Mouse (Mus musculus) 3134 (cell line): ENCODE measurements around the gene Cox5a.
A peak's percentile ranks its signal among the peaks of the same experiment; 100 is the strongest.

Source experiments
- DNase-seq: peaks from one replicate; pipeline ENCODE4 v3.0.0-alpha.2; 2011; ENCODE audit warnings: low spot score; ENCODE audit not compliant: insufficient read length; ENCODE audit errors: extremely low read depth

Cox5a gene

DNA sequence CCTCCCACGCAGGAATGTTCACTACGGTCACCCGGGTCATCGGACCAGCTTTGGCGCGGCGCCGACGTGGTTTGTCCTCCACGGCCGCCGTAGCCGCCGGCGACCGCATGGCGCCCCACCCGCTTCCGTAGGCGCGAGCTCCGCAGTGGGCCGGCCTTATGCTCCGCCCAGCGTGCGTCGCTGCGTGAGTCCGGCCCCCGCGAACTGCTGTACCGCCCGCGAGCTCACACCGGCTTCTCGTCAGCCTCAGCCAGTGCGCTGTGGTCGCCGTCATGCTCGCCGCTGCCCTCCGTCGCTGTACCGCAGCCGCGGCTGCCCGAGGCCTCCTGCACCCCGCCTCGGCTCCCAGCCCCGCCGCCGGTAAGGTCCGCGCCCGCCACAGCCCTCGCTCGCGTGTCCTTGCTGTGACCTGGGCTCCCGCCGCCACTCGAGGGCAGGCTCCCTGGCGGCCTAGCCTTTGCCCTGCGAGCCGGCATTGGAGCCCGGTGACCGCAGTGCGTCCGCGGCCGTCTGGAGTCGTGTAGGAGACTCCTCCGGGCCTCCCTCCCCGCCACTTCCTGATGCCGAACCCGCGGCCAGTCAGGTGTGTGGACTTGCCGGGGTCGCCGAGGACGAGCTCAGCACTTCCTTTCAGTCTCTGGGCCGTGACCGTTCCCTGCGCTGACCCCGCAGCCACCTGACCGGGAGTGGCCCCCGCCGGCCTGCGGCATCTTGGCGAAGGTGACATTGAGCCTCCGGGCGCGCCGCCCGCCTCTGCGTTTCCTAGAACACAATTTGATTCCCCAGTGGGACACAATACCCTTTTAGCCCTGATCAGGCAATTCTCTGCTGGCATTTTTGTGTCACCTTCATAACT, at the start of gene Cox5a:
Cox5a (plus strand) TSS at position 219 of the 856 bp plus-strand sequence.
- DNase-seq, result peak; percentile 96

DNA sequence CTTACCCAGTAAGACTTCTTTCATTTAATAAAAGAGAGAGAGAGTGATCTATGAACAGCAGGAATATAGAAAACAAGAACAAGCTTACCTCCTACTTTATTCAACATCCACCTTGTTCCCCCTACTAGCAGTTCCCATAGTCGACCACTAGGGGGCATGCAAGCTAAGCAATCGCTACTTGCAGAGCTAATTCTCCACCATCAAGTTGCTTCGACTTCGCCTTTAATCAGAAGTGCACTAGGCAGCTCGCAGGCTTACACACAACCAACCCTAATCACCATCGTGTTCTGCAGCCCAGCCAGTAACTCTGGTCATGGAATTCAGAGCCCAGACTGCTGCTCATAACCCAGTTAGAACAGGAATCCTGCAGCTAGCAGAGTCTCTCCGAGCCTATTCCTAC, 35.3 kb upstream of the Cox5a start:
- DNase-seq, result no peak

DNA sequence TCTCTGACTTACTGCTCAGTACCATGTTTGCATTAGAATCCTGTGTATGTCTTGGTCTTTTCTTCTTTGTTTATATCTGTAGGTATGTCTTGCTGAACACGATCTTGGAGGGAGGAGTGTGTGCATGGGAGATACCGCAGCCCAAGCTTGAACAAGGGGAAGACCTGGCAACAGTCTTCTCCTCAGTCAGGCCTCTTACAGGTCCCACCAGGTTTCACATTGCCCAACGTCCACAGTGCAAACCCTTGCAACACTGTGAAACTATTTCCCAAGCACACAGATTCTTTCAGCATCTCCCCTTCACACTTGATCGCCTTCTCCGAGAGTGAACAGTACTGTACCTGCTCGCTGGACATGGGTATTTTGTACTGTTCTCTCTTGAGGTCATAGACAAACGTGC, 33.3 kb upstream of the Cox5a start:
- DNase-seq, result no peak

DNA sequence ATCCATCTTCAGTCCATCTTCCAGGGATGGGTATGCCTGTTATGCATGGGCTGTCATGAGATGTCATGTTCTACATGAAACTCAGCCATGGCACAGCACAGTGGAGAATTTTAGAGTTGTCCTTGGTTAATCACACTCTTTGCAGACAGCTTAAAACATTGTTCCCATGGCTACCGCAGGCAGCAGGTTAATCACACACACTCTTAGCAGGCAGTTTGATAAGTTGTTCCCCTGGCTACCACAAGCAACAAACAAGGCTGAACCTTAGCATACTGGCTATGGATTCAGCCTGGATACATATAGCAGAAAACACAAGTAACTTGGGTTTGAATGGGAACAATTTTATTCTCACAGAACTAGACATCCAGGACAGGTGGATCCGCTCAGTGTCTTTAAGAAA, 27.5 kb upstream of the Cox5a start:
- no peak for DNase-seq

DNA sequence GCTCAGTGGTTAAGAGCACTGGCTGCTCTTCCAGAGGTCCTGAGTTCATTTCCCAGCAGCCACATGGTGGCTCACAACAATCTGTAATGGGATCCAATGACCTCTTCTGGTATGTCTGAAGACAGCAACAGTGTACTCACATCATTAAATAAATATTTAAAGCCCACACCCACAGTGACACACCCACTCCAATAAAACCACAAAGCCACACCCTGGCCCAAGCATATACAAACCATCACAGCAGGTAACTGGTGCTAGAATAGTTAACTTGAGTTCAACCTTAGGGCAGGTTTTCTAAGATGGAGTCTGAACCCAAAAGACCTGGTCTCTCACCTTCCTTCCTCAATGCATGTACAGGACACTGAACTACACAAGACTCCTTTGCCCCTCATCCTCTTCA, 26.1 kb upstream of the Cox5a start:
- DNase-seq, result no peak

DNA sequence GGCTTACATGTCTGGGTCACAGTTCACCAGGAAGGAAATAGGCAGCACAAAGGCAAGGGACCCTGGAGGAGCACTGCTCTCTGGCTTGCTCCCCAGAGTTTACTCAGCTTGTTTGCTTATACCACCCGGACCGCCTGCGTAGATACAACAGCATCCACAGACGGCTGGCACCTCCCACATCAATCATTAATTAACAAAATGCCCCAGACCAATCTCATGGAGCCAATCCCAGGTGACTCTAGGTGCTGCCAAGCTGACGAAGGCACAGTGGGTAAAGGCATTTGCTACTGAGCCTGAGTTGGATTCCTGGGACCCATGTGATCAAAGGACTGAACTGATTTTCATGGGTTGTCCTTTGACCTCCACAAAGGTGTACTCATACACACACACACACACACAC, 23.8 kb upstream of the Cox5a start:
- no peak for DNase-seq

DNA sequence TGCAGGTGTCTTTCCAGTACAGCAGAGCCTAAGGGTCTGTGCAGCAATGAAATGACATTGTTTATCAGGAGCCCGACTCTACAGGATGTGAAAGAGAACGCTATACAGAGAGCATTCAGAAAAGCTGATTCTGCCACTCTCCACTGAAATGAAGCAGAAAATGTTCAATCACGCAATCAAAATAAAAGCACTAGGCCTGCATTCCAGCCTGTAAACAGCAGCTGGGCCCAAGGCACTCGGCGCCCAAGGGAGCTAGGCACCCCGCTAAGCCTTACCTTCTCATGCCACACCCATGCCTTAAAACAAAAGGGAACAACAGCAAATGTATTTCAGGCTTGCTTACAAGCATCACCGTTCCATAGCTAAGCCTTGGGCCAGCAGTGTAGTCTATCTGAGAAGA, 22.5 kb upstream of the Cox5a start:
- DNase-seq, result no peak

DNA sequence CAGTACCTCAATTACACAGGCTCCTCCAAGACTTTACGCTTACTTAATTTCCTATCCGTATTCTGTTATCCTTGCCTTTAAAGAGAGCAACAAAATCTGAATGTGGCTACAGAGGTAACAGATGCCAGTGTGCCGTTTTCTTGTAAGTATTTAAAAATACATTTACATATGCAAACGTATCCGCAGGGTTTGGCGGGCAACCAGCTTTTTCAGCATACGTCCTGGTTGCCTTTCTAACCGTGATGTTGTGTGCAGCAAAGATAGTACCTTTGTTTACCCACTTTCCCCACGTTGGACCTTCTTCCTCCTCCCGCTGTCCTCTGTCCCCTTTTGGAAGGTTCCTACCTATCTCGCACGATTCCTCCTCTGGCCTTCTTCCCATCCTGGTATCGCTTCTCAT, 19.6 kb upstream of the Cox5a start:
- no peak for DNase-seq

DNA sequence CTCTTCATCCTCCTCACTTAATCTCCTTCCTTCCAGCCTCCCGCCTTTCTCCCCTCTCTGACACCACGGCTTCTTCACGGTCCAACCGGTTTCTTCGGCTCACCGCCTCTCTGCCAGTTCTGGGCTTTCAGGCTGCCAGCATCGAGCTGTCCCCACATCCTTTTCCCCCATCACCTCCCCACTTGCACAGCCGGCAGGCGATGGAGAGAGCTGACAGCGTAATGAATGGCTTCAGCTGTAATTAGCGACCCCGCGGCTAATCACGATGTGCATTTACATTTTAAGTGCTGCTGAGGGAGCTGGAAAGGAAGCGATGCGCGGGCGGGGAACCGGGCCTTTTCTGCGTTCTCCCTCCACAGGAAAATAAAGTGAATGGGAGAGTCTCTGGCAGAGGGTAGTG, 19.2 kb upstream of the Cox5a start:
- no peak for DNase-seq

DNA sequence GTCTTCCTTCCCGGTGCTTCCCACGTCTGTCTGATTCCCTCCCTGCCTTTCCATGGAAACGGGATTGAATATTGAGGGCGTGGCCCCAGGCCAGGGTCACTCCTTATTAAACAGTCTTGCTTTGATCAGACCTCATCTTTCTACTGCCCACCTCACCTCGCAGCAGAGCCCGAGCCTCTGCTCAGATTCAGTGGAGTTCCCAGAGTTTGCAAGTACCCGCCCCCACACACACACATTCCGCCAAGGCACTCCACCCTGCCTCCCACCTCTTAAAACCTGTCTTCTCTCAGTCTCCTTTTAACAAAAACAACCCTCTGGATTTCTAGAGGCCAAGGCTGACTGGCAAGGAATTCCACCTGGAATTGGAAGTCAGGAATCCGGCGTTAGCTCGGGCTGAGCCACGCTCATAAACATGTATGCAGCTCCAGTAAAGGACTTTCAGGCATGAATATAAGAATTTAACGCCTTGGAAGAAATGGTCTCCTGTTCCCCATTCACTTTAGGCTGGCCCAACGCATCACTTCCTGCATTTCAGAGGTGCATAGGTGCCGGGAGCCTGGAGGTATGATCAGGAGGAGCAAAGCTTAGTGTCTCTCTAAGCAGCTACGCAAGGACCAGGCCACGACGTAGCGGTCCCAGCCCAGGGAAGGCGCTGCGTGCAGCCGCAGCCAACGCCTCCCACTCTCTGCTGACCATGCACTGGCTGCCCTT, 18.0 kb upstream of the Cox5a start:
- no peak for DNase-seq

DNA sequence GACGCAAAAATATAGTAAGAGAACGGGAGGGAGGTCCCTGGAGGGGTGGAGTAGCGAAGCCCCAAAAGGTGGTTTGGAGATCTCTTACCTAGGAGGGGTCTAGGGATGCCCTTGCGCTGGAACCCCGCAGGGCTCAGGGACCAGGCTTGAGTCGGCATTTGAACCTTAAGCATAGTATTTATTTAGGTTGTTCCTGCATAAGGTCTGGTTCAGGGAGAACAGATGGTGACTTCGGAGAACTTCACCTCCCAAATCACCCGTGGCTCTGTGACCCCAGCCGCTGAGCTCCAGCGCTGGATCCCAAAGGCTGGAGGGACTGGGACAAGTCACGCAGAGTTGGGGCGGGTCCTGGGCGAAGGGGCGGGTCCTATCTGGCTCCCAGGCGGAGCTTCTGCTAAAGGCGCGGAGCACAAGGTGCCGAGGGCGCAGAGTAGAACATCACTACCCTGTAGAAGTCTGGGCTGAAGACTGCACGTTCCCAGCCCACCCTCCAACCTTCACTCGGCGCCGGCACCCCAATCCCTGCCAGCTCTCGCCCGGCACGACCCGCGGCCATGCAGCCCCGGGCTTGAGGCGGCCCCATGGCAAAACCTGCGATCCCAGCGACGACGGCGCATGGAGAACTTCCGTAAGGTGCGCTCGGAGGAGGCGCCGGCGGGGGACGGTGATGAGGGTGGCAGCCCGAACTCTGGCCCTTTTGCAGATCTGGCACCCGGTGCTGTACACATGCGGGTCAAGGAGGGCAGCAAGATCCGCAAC, 17.3 kb upstream of the Cox5a start, which contains the start of gene Rpp25:
Rpp25 (plus strand) TSS at position 405 of the 759 bp plus-strand sequence.
- no peak for DNase-seq

DNA sequence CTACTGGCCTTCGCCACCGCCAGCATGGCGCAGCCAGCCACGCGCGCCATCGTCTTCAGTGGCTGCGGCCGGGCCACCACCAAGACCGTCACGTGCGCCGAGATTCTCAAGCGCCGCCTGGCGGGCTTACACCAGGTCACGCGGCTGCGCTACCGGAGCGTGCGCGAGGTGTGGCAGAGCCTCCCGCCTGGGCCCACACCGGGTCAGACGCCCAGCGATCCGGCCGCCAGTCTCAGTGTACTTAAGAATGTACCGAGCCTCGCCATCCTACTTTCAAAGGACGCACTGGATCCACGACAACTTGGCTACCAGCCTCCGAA, 16.7 kb upstream of the Cox5a start:
- DNase-seq, result peak; percentile 14

DNA sequence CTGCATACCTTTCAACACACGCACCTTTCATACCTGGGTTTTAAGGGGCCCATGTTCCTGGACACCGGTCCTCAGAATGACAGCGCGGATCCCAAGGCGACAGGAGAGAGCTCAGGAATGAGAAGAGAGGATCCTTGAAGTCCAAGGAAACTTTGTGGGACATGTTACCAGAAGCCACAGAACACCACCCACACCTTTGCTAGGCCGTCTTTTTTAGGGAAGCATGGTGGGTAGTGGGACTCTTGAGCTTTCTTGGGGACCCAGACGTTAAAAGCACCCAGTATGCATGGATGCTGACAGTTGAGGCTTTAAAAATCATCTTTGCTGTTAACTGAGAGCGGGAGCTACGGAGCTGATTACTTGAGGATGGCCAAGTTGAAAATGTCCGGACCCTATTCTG, 16.2 kb upstream of the Cox5a start:
- no peak for DNase-seq

DNA sequence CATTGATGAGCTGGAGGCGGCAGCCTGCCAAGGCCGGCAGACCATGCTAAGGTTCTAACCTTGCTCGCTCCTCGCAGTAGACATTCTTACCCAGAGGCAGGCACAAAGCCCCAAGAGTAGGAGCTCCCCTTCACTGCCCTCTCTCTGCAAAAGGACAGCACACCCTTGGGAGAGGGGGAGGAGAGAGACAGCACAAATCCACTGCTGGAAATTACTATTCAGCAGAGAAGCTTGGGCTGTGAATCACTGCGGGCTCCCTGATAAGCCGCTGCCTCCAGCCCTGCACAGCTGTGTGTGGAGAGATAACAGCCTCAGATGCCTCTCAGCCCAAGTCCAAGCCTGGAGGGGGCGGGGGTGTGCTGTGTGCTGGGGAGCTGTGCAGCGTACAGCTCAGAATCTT, 15.4 kb upstream of the Cox5a start:
- no peak for DNase-seq

DNA sequence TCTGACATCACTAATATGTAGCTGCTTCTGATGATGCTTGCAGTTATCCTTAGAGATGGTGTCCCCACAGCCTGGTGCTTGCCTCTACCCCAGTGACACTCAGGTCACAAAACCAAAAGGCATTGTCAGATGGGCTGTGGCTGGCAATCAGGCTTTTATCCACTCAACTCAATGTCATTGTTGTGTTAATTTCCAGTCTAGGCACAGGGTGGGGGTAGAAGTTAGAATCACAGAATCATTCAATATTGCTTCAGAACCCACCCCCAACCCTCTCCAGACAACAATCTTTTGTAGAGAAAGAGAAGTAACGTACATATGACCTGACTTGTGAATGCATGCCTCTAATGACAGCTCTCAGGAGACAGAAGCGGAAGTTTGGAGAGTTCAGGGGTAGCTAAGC, 10.5 kb upstream of the Cox5a start:
- DNase-seq, result no peak

DNA sequence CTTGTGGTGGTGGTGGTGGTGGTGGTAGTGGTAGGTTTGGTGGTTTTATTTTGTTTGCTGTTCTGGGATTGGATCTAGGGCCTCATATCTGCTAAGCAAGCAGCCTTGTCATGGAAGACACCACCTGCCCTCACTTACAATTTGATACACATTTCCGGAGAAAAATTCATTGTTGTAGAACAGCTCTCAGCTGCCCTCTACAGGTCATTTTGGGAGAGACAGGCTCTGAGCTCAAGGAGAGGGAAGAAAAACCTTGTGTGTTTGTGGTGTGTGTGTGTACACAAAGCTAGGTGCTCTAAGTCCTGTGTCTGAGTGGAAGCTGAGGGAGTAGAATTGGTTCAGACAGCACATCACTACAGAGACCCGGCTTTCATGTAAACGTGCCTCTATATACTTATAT, 4.0 kb upstream of the Cox5a start:
- no peak for DNase-seq

DNA sequence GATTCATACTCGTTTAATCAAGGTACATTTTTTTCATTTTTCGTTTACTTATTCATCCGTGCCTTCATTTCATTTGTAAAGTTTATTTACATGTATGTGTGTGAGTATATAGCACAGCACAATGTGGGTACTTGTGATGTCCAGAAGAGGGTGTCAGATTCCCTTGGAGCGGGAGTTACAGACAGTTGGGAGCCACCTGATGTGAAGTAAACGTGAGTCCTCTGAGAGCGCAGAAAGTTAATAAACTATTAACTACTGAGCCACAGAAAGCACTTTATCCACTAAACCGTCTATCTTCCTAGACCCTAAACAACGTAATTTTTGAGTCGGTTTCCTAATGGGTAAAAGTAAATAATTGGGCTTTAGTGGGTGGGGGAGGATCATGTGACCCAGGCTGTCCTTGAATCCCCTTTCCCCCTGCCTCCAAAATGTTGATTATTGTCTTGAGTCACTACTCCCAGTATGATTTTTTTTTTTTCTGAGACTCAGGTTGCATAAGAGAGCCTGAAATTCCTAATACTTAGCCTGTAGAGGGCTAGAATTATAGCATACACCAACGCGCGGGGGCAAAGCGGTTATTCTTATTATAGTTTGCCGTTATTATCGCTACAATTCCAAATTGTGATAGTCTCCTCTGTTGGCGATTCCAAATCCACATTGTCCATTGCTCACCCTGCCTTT, 559 bp upstream of the Cox5a start:
- DNase-seq, result no peak

DNA sequence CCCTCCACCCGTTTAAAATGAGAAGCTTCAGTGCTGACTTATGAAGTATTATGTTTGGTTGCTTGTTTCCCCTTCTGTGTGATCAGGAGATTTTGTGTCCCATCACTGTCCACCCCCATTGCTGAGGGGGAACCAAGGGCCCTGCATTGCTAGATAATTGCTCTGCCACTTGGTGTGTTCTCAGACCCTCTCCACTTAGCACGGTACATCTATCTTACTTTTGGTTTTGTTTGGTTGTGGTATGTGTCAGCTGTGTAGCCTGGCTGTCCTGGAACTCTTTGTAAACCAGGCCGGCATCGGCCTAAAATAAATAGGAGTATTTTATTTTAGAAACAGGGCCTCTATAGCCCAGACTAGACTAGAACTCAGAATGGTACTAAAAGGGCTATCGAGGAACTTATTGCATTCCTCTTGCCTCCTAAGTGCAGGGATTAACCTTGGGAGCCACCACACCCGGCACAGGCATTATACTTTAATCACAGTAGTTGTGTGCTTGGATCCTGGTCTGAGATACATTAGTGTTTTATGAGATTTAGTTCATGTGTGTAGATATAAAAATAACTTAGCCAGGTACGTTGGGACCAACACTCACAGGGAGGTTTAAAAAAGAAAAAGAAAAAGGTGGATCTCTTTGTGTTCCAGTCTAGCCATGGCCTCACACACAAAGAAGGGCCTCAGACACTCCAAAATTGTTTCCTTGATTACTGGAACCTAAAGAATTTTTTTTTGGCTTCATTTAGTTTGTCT, 1.2 kb downstream of the Cox5a start:
- DNase-seq, result no peak

DNA sequence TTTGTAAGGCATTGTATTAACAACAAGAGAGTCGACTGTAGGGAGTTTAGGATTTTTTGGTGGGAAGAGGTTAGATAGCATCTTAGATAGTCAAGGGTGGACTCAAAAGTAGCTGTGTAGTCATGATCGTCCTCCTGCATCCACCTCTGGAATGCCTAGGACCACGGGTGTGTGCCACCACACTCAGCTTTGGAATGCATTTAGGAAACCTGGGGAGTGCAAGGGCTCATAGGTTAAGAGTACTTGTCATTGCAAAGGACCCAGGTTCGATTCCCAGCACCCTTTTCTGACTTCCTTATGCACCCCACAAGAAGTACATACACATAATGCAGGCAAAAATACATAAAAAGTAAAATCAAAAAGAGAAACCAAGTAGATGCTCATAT, 1.8 kb downstream of the Cox5a start:
- DNase-seq, result no peak

DNA sequence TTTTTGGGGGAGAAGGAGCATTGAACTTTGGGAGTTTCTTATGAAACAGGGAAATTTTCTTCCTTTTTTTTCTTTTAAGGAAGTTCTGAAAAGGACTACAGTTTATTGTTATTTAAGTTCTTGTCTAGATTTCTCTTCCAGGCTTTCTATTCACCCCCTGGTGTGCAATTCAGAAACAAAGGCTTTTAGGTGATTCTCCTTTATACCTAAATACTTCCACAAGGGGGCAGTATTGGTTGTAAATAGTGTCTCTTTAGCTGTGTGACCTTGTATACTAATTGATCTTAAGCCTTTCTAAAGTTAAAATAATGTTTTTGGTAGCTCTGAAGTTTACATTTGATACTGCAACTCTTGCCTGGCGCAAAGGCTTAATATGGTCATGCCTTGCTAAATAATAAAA, 2.7 kb downstream of the Cox5a start:
- DNase-seq, result no peak
